Mouse (Mus musculus) neural tube, embryonic 11.5 days (tissue): ENCODE measurements at regions not wholly inside any gene's neighbourhood (a gene's known extent, or its start where the extent isn't known, plus 50 kb on each side); places are given as distances from the start of the nearest gene placed in this dataset.
A peak's percentile ranks its signal among the peaks of the same experiment; 100 is the strongest.

Experiments
- ATAC-seq: fragments of 200-750 bp; cut with Nextera tagmentation; 2 replicates; pipeline ENCODE4 v1.8.0; 2017; ENCODE audit warnings: moderate number of reproducible peaks, mild to moderate bottlenecking, moderate TSS enrichment, moderate library complexity; ENCODE audit not compliant: insufficient read depth, low FRiP score, low TSS enrichment
- DNase-seq: peaks from one replicate; pipeline ENCODE4 v3.0.0-alpha.2; 2015; ENCODE audit warnings: low spot score
- H3K27ac ChIP-seq: fragments of 300-500 bp; sonication (generic); 2 replicates; pipeline ENCODE4 v1.5.1; 2014; ENCODE audit warnings: low read depth, mild to moderate bottlenecking, low read length
- H3K27me3 ChIP-seq: fragments of 300-500 bp; sonication (generic); 2 replicates; pipeline ENCODE4 v1.6.1; 2014; ENCODE audit warnings: mild to moderate bottlenecking, low read length, mixed read lengths; ENCODE audit not compliant: control insufficient read depth, insufficient read depth
- H3K36me3 ChIP-seq: fragments of 300-500 bp; sonication (generic); 2 replicates; pipeline ENCODE4 v1.6.1; 2014; ENCODE audit warnings: mild to moderate bottlenecking, low read length, moderate library complexity, mixed read lengths; ENCODE audit not compliant: control insufficient read depth, insufficient read depth
- H3K4me1 ChIP-seq: fragments of 300-500 bp; sonication (generic); 2 replicates; pipeline ENCODE4 v1.6.1; 2014; ENCODE audit warnings: low read length, mixed read lengths; ENCODE audit not compliant: control insufficient read depth, insufficient read depth
- H3K4me2 ChIP-seq: fragments of 300-500 bp; sonication (generic); 2 replicates; pipeline ENCODE4 v1.6.1; 2014; ENCODE audit warnings: low read depth, mild to moderate bottlenecking, moderate library complexity
- H3K4me3 ChIP-seq: fragments of 300-500 bp; sonication (generic); 2 replicates; pipeline ENCODE4 v1.5.1; 2014; ENCODE audit warnings: low read depth, low read length
- H3K9ac ChIP-seq: fragments of 300-500 bp; sonication (generic); 2 replicates; pipeline ENCODE4 v1.6.1; 2014; ENCODE audit warnings: mild to moderate bottlenecking, low read length
- H3K9me3 ChIP-seq: fragments of 300-500 bp; sonication (generic); 2 replicates; pipeline ENCODE4 v1.6.1; 2016; ENCODE audit warnings: low read length; ENCODE audit not compliant: control insufficient read depth
- WGBS: fragments of 180-500 bp; shearing (Covaris S2); extraction: QIAGEN DNeasy Blood & Tissue Kit; methylation state at CpG from one replicate; pipeline ENCODE4 v1.1.7; 2014; 5-methylcytosine and 5-hydroxymethylcytosine counted together

GRCm38 (mm10) chr9:74556116-74556515 lies 305.6 kb upstream of the Onecut1 start:
- Histone ChIP-seq H3K9ac (no peak overlapping the region), H3K27ac (no peak overlapping the region), H3K9me3 (no peaks in the 10 kb centered on the region), H3K4me3 (no peak overlapping the region), H3K4me1 (no peaks in the 10 kb centered on the region), H3K27me3 (no peaks in the 10 kb centered on the region), H3K36me3 (no peaks in the 10 kb centered on the region), H3K4me2 (no peak overlapping the region)
- DNase-seq (no peak), ATAC-seq (no peak)
- WGBS: 90% methylated on average over 5 of the region's 5 CpGs

- Histone ChIP-seq H3K9me3 (no peaks in the 10 kb centered on the region), H3K4me1 (no peaks in the 10 kb centered on the region), H3K4me3 (no peak overlapping the region), H3K27me3 (no peaks in the 10 kb centered on the region), H3K9ac (no peak overlapping the region), H3K36me3 (no peaks in the 10 kb centered on the region), H3K27ac (no peak overlapping the region), H3K4me2 (no peak overlapping the region)
- DNase-seq (no peak), ATAC-seq (peak; percentile 27; the same call in 1 of the 2 replicates)
- 79% methylated on average over 4 of the region's 4 CpGs for WGBS
Measured at GRCm38 (mm10) chr9:74592757-74593156, 269.0 kb upstream of the Onecut1 start.

DNA sequence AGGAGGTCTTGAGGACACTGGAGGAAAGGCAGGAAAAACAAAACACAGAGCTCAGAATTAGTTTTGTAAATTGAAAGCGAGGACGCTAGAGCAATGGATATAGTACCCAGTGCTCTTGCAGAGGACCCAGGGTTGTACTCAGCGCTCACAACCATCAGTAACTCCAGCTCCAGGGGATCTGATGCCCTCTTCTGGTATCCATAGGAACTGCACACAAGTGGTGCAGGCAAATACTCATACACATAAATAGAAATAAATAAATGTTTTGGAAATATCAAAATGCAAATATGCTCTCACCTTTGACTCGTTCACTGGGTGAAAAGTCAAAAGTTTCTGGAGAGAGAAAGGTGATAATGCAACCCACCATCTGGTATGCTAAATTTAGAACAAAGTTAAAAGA lies 267.8 kb upstream of the Onecut1 start:
- ATAC-seq (no peak), DNase-seq (no peak)
- no peak overlapping the region for H3K4me2 ChIP-seq
- 86% methylated on average over 4 of the region's 4 CpGs for WGBS
- no peaks in the 10 kb centered on the region for H3K9me3 ChIP-seq
- no peaks in the 10 kb centered on the region for H3K4me1 ChIP-seq
- H3K4me3 ChIP-seq: no peak overlapping the region
- no peaks in the 10 kb centered on the region for H3K27me3 ChIP-seq
- no peaks in the 10 kb centered on the region for H3K36me3 ChIP-seq
- no peak overlapping the region for H3K9ac ChIP-seq
- no peak overlapping the region for H3K27ac ChIP-seq

GRCm38 (mm10) chr9:74604415-74604814 lies 257.3 kb upstream of the Onecut1 start:
- DNase-seq (no peak), ATAC-seq (no peak)
- H3K27ac ChIP-seq: no peak overlapping the region
- H3K9ac ChIP-seq: no peak overlapping the region
- no peak overlapping the region for H3K4me3 ChIP-seq
- H3K36me3 ChIP-seq: no peaks in the 10 kb centered on the region
- H3K4me1 ChIP-seq: no peaks in the 10 kb centered on the region
- WGBS: 97% methylated on average over 1 of the region's 1 CpGs
- H3K4me2 ChIP-seq: no peak overlapping the region
- H3K9me3 ChIP-seq: no peaks in the 10 kb centered on the region
- no peaks in the 10 kb centered on the region for H3K27me3 ChIP-seq

DNA sequence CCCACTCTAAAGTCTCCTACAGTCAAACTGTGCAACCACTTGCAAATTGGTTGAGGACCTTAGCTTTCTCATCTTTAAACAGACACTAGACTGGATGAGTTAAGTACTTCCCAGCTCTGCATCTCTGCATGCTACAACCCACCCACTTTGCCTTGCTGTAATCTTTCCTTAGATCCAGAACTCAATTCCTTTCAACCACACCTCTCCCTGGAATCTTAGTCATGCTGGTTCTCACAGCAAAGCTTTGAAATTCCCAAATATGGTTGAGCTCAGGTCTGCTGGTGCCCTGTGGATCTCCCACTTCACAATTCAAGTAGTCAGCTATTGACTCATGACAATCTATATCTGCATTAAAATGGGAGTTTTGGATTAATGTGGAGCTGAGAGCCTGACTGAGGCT lies 239.8 kb upstream of the Onecut1 start:
- no peak for DNase-seq
- Histone ChIP-seq H3K4me3 (no peak overlapping the region), H3K9me3 (no peaks in the 10 kb centered on the region), H3K9ac (no peak overlapping the region), H3K4me2 (no peak overlapping the region), H3K27ac (no peak overlapping the region), H3K4me1 (no peaks in the 10 kb centered on the region), H3K27me3 (no peaks in the 10 kb centered on the region), H3K36me3 (no peaks in the 10 kb centered on the region)
- no peak for ATAC-seq

DNA sequence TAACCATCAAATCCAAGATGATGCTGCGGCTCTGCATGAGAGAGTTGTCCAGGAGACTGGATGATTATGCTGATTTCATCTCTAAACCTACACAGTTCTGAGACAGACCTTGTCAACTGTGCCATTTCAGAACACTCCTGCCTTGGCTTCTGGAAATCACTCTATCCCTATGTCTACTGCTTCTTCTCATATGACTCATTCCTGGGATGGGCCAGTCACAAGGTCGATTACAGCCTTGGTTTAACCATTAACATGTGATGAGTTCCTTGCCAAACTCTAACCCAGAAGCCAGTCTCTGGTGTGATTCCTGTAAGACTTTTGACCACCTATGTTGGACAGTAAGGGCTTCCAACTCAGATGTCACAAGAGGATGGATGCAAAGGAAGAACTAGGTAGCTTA lies 216.3 kb upstream of the Onecut1 start:
- no peaks in the 10 kb centered on the region for H3K36me3 ChIP-seq
- 76% methylated on average over 2 of the region's 2 CpGs for WGBS
- no peak overlapping the region for H3K4me3 ChIP-seq
- H3K4me1 ChIP-seq: no peaks in the 10 kb centered on the region
- no peaks in the 10 kb centered on the region for H3K27me3 ChIP-seq
- no peak overlapping the region for H3K9ac ChIP-seq
- no peak for DNase-seq
- no peak overlapping the region for H3K27ac ChIP-seq
- ATAC-seq: no peak
- H3K9me3 ChIP-seq: no peaks in the 10 kb centered on the region
- no peak overlapping the region for H3K4me2 ChIP-seq

GRCm38 (mm10) chr9:74650036-74650435 lies 211.7 kb upstream of the Onecut1 start:
- DNase-seq: no peak
- H3K9me3 ChIP-seq: no peaks in the 10 kb centered on the region
- no peak overlapping the region for H3K4me3 ChIP-seq
- ATAC-seq: no peak
- no peaks in the 10 kb centered on the region for H3K4me1 ChIP-seq
- no peaks in the 10 kb centered on the region for H3K36me3 ChIP-seq
- H3K27ac ChIP-seq: no peak overlapping the region
- H3K9ac ChIP-seq: no peak overlapping the region
- H3K4me2 ChIP-seq: no peak overlapping the region
- H3K27me3 ChIP-seq: no peaks in the 10 kb centered on the region
- WGBS: 63% methylated on average over 5 of the region's 5 CpGs

DNA sequence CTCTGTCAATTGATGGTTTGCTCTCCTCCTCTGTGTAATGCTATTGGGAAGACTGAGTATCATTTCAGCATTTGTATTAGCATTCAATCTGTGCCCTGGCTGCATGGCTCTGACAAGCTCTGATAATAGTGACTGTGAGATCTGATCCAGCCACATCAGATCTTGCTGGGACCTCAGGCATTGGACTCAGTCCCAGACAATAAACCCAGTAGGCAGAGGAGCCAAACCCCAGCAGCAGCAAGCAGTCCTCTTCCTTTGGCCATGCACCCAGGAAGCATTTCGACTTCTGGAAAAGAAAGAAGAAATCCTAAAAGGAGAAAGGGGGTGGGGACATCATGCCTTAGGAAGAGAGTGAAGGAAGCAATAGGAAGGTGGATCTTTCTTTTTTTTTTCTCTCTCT lies 205.8 kb upstream of the Onecut1 start:
- H3K4me1 ChIP-seq: no peaks in the 10 kb centered on the region
- H3K4me3 ChIP-seq: no peak overlapping the region
- no peaks in the 10 kb centered on the region for H3K36me3 ChIP-seq
- H3K9ac ChIP-seq: no peak overlapping the region
- no peaks in the 10 kb centered on the region for H3K9me3 ChIP-seq
- no peak overlapping the region for H3K27ac ChIP-seq
- no peaks in the 10 kb centered on the region for H3K27me3 ChIP-seq
- H3K4me2 ChIP-seq: no peak overlapping the region
- ATAC-seq (no peak), DNase-seq (no peak)
- WGBS: 83% methylated on average over 1 of the region's 1 CpGs

DNA sequence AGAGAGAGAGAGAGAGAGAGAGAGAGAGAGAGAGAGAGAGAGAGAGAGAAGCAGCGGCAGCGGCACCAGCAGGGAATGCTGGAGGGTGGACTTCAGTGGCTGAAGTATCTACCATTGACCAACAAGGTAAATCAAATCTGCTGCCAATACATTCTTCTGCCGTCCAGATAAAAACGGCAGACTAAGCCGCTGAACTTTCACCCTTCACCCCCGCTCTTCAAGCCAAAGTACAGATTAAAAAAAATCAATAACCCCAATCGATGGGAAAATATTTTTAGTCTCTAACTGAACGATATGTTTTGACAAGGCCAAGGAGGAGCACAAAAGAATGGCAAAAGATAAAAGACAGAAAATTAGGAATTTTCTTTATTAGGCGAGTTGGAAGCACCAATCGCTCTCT lies 205.3 kb upstream of the Onecut1 start:
- Histone ChIP-seq H3K4me1 (no peaks in the 10 kb centered on the region), H3K27ac (no peak overlapping the region), H3K4me2 (no peak overlapping the region), H3K36me3 (no peaks in the 10 kb centered on the region), H3K9me3 (no peaks in the 10 kb centered on the region), H3K27me3 (no peaks in the 10 kb centered on the region), H3K9ac (no peak overlapping the region), H3K4me3 (no peak overlapping the region)
- 83% methylated on average over 10 of the region's 10 CpGs for WGBS
- DNase-seq: no peak
- no peak for ATAC-seq
